Mouse (Mus musculus) adipocyte (in vitro differentiated cells): ENCODE measurements around the gene A430005L14Rik.

ENCODE experiments used
- DNase-seq: peaks from one replicate; pipeline ENCODE4 v3.0.0-alpha.2; 2016; ENCODE audit warnings: low spot score

The A430005L14Rik gene

GRCm38 (mm10) chr4:153974431-153975291, 17.6 kb downstream of the A430005L14Rik start, which contains the start of the genes Dffb and Cep104:
TSS of gene Dffb (minus strand) at chr4:153975126.
TSS of gene Cep104 (plus strand) at chr4:153975194.
- peak; percentile 91 for DNase-seq

- no peak for DNase-seq
Measured at GRCm38 (mm10) chr4:153975292-153975662, 18.2 kb downstream of the A430005L14Rik start.

GRCm38 (mm10) chr4:153975768-153976167, 18.7 kb downstream of the A430005L14Rik start:
- DNase-seq: peak; percentile 33

GRCm38 (mm10) chr4:153979243-153979642, 22.2 kb downstream of the A430005L14Rik start:
- no peak for DNase-seq

GRCm38 (mm10) chr4:153980470-153980869, 23.4 kb downstream of the A430005L14Rik start:
- DNase-seq: no peak

- DNase-seq: no peak
Measured at GRCm38 (mm10) chr4:153992715-153993114, 35.7 kb downstream of the A430005L14Rik start.

GRCm38 (mm10) chr4:153993505-153993904, 36.5 kb downstream of the A430005L14Rik start:
- DNase-seq: no peak

- no peak for DNase-seq
Measured at GRCm38 (mm10) chr4:154005488-154005887, 48.5 kb downstream of the A430005L14Rik start.

GRCm38 (mm10) chr4:154006264-154006663, 49.2 kb downstream of the A430005L14Rik start:
- no peak for DNase-seq

GRCm38 (mm10) chr4:154007759-154008158, 50.7 kb downstream of the A430005L14Rik start:
- DNase-seq: no peak

GRCm38 (mm10) chr4:154010907-154011645, 54.0 kb downstream of the A430005L14Rik start:
- DNase-seq: no peak
